Mouse (Mus musculus) liver, postnatal 0 days (tissue): ENCODE measurements around the gene Tcap. TPM values are rescaled to one million over a fixed set of nuclear protein-coding genes. Genes with fewer than 3 reads are reported as not detected.
A peak's percentile ranks its signal among the peaks of the same experiment; 100 is the strongest.

Experiments used
- ATAC-seq: fragments of 200-750 bp; cut with Nextera tagmentation; 2 replicates; pipeline ENCODE4 v1.8.0; 2017; ENCODE audit warnings: mild to moderate bottlenecking, moderate library complexity
- DNase-seq: peaks from one replicate; pipeline ENCODE4 v3.0.0-alpha.2; 2016
- H3K27ac ChIP-seq: fragments of 300-500 bp; sonication (generic); 2 replicates; pipeline ENCODE4 v1.5.1; 2014; ENCODE audit warnings: antibody characterized with exemption, moderate library complexity, mild to moderate bottlenecking, low read depth
- H3K27me3 ChIP-seq: fragments of 300-500 bp; sonication (generic); 2 replicates; pipeline ENCODE4 v1.6.1; 2014; ENCODE audit warnings: low read length, control low read depth, mixed read lengths; ENCODE audit not compliant: insufficient read depth
- H3K36me3 ChIP-seq: fragments of 300-500 bp; sonication (generic); replicated peaks from 2 replicates; pipeline ENCODE4 v1.6.1; 2014; ENCODE audit warnings: mild to moderate bottlenecking, control low read depth, low read length, moderate library complexity, mixed read lengths; ENCODE audit not compliant: insufficient read depth
- H3K4me1 ChIP-seq: fragments of 300-500 bp; sonication (generic); 2 replicates; pipeline ENCODE4 v1.6.1; 2014; ENCODE audit warnings: antibody characterized with exemption, mild to moderate bottlenecking, control low read depth; ENCODE audit not compliant: insufficient read depth
- H3K4me2 ChIP-seq: fragments of 300-500 bp; sonication (generic); 2 replicates; pipeline ENCODE4 v1.6.1; 2014; ENCODE audit warnings: low read depth, mild to moderate bottlenecking, low read length, moderate library complexity, mixed read lengths
- H3K4me3 ChIP-seq: fragments of 300-500 bp; sonication (generic); 2 replicates; pipeline ENCODE4 v1.5.1; 2014; ENCODE audit warnings: low read depth, low read length
- H3K9ac ChIP-seq: fragments of 300-500 bp; sonication (generic); replicated peaks from 2 replicates; pipeline ENCODE4 v1.6.1; 2014; ENCODE audit warnings: mild to moderate bottlenecking, moderate library complexity
- H3K9me3 ChIP-seq: fragments of 300-500 bp; sonication (generic); 2 replicates; pipeline ENCODE4 v1.6.1; 2016; ENCODE audit warnings: mild to moderate bottlenecking, control low read depth, low read length, mixed read lengths
- CTCF ChIP-seq: sonication (generic); IDR thresholded peaks from 2 replicates; pipeline ENCODE4 v1.5.1; 2016; ENCODE audit warnings: antibody characterized with exemption, low read depth
- EP300 ChIP-seq: IDR thresholded peaks from 2 replicates; pipeline ENCODE4 v1.6.1; 2016; ENCODE audit warnings: antibody characterized with exemption, low read depth, mild to moderate bottlenecking
- WGBS: fragments of 180-500 bp; shearing (Covaris S2); extraction: QIAGEN DNeasy Blood & Tissue Kit; methylation state at CpG from one replicate; pipeline ENCODE4 v1.1.7; 2014; ENCODE audit not compliant: insufficient replicate concordance; 5-methylcytosine and 5-hydroxymethylcytosine counted together
- polyA plus RNA-seq: library from polyadenylated mRNA; unstranded; fragments of >200 nt; fragmentation: Nextera tagmentation; extraction: Ambion mirVana; gene quantifications from 2 replicates; pipeline ENCODE4 v1.2.1, GENCODE M21; 2015

Tcap gene
- polyA plus RNA-seq, 1 experiment from 2014 or later = 0.26 TPM

DNA sequence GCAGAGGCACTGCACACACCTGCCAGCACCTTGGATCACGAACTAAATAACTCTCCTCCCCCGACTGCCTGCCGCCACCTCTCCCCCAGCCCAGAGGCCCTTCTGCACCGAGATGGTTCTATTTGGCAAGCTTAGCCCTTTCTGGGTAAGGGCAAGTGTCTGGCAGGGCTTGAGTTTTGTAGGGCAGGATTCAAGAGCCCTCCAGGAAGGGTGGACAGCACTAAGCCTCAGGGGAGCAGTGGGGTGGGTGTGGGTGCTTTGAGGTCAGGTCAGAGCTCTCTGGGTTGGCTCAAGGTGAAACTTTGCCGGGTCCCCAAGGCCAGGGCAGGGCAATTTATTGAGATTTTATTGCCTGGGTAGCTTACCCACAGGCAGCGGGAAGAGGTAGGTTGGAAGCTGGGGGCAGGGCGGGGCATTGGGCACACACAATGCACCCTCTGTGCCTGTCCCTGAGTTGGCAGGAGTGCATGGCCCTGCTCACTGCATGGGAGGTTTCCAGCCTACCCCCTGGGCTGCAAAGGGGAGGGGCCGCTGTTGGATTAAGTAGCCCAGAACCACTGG lies 29.9 kb upstream of the Tcap start:
- Histone ChIP-seq H3K4me2 (no peak overlapping the region), H3K9ac (no peak overlapping the region), H3K4me1 (peaks cover 26% of the 10 kb centered on the region), H3K9me3 (no peaks in the 10 kb centered on the region), H3K27me3 (peaks cover 35% of the 10 kb centered on the region), H3K27ac (no peak overlapping the region), H3K36me3 (no peaks in the 10 kb centered on the region), H3K4me3 (no peak overlapping the region)
- no peak for DNase-seq
- no peak for ATAC-seq
- TF ChIP-seq EP300 = no peak
- no peak for TF ChIP-seq CTCF
- WGBS = 47% methylated on average over 8 of the region's 8 CpGs

DNA sequence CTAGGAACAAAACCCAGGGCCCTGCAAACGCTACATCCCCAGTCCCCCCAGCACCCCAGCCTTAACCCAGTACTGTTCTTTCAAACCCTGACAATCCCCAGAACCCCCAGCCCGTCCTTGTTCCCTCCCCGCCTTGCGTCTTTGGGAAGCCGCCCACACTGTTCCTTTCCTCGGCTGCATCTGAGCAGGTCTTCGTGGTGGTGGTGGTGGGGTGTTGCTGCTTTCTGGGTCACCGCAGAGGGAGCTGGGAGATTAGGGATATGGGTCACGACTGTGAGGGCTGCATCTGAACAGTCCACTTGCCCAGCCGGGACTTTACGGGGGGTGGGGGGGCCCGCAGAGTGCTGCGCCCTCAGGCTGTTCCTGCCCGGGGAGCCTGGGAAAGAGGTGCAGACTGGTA lies 29.2 kb upstream of the Tcap start:
- WGBS = 67% methylated on average over 14 of the region's 14 CpGs
- Histone ChIP-seq H3K27ac (no peak overlapping the region), H3K36me3 (no peaks in the 10 kb centered on the region), H3K27me3 (peaks cover 28% of the 10 kb centered on the region), H3K4me2 (no peak overlapping the region), H3K4me1 (peaks cover 31% of the 10 kb centered on the region), H3K4me3 (no peak overlapping the region), H3K9ac (no peak overlapping the region), H3K9me3 (no peaks in the 10 kb centered on the region)
- DNase-seq = no peak
- TF ChIP-seq CTCF (no peak), EP300 (no peak)
- no peak for ATAC-seq

DNA sequence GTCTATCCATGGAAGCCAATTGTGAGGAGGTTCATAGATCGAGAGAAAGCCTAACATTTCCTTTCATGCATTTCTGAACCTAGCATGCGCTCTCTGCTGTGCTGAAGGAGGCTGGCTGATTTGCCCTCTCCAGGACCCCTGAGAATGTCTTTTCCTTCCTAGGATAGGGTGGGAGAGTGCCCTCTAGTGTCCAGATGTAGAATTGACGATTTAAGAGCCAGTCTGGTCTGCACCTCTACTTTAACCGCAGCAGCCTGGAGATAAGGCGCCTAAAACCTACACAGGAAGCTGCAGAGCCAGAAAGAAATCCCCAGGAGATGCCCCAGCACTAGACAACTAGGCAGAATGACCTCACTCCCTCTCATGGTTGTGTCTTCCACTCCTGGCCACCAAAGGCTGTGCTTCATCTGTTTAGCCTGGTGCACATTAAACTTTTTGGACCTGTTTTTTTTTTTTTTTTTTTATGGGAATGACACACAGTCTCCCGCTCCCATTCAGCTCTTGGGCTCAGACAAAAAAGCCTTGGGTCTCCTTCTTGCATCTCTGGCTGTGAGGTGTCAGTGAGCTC lies 27.8 kb upstream of the Tcap start:
- H3K9ac ChIP-seq = no peak overlapping the region
- no peak for ATAC-seq
- DNase-seq = peak; percentile 46
- H3K4me1 ChIP-seq = peaks cover 44% of the 10 kb centered on the region
- H3K27ac ChIP-seq = no peak overlapping the region
- H3K36me3 ChIP-seq = no peaks in the 10 kb centered on the region; the same call in 1 of the 2 replicates
- no peaks in the 10 kb centered on the region for H3K9me3 ChIP-seq
- no peak overlapping the region for H3K4me2 ChIP-seq
- TF ChIP-seq EP300 (no peak), CTCF (peak; percentile 88)
- 8% methylated on average over 6 of the region's 6 CpGs for WGBS
- H3K4me3 ChIP-seq = no peak overlapping the region
- H3K27me3 ChIP-seq = peaks cover 14% of the 10 kb centered on the region; the same call in 1 of the 2 replicates

DNA sequence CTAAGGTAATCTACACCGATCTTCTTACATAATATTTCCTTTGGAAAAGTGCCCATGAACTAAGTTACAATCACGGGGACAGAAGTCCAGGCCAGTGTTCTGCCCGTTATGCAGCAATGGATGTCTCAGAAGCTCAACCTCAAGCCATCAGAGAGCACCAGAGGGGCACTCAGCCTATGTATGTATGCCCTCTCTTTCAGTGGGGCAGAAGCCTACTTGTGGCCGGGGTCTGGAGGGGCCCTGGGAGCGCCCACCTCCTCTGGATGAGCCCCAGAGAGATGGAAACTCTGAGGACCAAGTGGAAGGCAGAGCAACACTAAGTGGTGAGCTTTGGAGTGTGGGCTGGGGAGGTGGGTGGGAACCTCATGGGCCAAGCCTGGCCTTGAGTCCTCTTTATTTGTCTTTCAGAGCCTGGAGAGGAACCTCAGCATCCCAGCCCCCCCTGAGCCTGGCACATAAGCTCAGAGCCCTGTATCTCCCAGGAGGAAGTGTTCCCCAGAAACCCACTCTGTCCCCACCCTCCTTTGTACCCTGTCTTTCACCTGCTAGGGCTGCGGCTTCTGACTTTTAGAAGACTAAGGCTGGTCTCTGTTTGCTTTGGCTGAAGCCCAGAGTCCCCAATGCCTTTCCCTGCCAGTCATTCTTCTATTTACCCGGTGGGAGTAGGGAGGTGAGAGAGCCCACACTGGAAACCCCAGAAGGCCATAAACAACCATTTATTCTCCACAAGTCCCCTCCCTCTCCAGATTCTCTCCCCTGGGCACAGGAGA lies 26.8 kb upstream of the Tcap start:
- no peaks in the 10 kb centered on the region; the same call in 1 of the 2 replicates for H3K36me3 ChIP-seq
- H3K27me3 ChIP-seq = 0 out of 2 replicates have a peak, but pooled peaks cover 6% of the 10 kb centered on the region
- peak overlapping the region; percentile 92 for H3K27ac ChIP-seq
- WGBS = 48% methylated on average over 7 of the region's 7 CpGs
- DNase-seq (no peak), ATAC-seq (no peak)
- 0 out of 2 replicates have a peak overlapping the region, but pooled peaks have one; percentile 70 for H3K4me3 ChIP-seq
- H3K4me1 ChIP-seq = peaks cover 47% of the 10 kb centered on the region
- no peaks in the 10 kb centered on the region for H3K9me3 ChIP-seq
- TF ChIP-seq EP300 (no peak), CTCF (no peak)
- peak overlapping the region; percentile 73 for H3K4me2 ChIP-seq
- H3K9ac ChIP-seq = peak overlapping the region; percentile 18; the same call in 1 of the 2 replicates

DNA sequence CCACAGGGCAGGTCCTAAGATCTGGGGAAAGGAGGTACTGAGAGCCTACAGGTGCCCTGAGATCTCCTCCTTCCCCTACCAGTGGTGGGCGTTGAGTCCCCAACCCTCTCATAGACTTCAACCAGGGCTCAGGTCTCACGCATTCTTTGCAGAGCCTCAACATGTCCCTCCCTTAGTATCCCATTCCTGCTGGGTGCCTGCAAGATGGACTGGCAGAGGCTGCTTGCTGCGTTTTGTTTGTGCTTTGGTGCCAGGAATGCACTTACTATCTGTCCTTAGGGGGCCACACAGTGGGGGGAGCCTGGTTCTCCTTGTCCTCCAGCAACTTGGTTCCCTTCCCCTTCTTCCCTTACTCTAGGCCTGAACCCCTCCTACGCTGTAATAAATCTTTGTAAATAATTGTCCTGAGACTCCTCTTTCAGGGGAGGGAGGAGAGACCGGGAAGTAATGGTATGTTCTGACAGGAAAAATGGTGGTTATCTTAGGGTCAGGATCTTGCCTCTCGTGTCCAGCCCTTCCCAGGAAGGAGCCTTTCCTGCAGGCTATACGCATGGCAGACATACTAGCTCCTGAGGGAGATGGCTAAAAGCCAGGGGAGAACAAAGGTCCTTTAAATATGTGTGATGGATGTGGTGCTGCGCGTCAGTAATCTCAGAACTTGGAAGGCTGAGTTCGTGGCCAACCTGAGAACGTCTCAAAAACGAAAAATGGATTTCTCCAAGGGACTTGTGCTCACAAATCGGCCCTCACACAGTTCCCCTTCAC lies 26.0 kb upstream of the Tcap start:
- TF ChIP-seq CTCF = no peak
- TF ChIP-seq EP300 = no peak

More for the DNA sequence above, 26.0 kb upstream of the Tcap start:
- H3K4me2 ChIP-seq = peak overlapping the region; percentile 73
- ATAC-seq = peak; percentile 15
- no peaks in the 10 kb centered on the region for H3K9me3 ChIP-seq
- peaks cover 51% of the 10 kb centered on the region for H3K4me1 ChIP-seq
- 0 out of 2 replicates have a peak, but pooled peaks cover 6% of the 10 kb centered on the region for H3K27me3 ChIP-seq
- DNase-seq = no peak
- H3K9ac ChIP-seq = peak overlapping the region; percentile 81
- WGBS = 10% methylated on average over 13 of the region's 13 CpGs
- H3K4me3 ChIP-seq = peak overlapping the region; percentile 70
- H3K27ac ChIP-seq = peak overlapping the region; percentile 92
- H3K36me3 ChIP-seq = no peaks in the 10 kb centered on the region; the same call in 1 of the 2 replicates
